Mouse (Mus musculus): ENCODE results near the gene Hspa8.
"Not testable (repeated sequence)": the region's sequence is repeated elsewhere in the genome, so short reads cannot be mapped to it uniquely, and the experiment has no call there.

The Hspa8 gene

GRCm38 (mm10) chr9:40800675-40801612, at the start of gene Hspa8:
Gene Hspa8 (plus strand): TSS chr9:40800984.
- peak; percentile 99 for DNase-seq (ENCODE audit: extremely low read depth, insufficient read length, low spot score)

- DNase-seq (ENCODE audit: extremely low read depth, insufficient read length, low spot score): no peak
These were observed 49.0 kb upstream of the Hspa8 start for GRCm38 (mm10) chr9:40751749-40752148.

GRCm38 (mm10) chr9:40756401-40756800, 44.4 kb upstream of the Hspa8 start:
- DNase-seq (ENCODE audit: extremely low read depth, insufficient read length, low spot score): peak; percentile 34

GRCm38 (mm10) chr9:40757105-40757626, 43.6 kb upstream of the Hspa8 start:
- peak; percentile 49 for DNase-seq (ENCODE audit: extremely low read depth, insufficient read length, low spot score)

GRCm38 (mm10) chr9:40757685-40758270, 43.0 kb upstream of the Hspa8 start:
- DNase-seq (ENCODE audit: extremely low read depth, insufficient read length, low spot score): peak; percentile 82

GRCm38 (mm10) chr9:40762354-40762753, 38.4 kb upstream of the Hspa8 start:
- no peak for DNase-seq (ENCODE audit: extremely low read depth, insufficient read length, low spot score)

GRCm38 (mm10) chr9:40764887-40765580, 35.8 kb upstream of the Hspa8 start:
- peak; percentile 56 for DNase-seq (ENCODE audit: extremely low read depth, insufficient read length, low spot score)

GRCm38 (mm10) chr9:40765581-40765940, 35.2 kb upstream of the Hspa8 start:
- peak; percentile 59 for DNase-seq (ENCODE audit: extremely low read depth, insufficient read length, low spot score)

- DNase-seq (ENCODE audit: extremely low read depth, insufficient read length, low spot score): no peak
These were observed 34.7 kb upstream of the Hspa8 start for GRCm38 (mm10) chr9:40766058-40766605.

GRCm38 (mm10) chr9:40767946-40768345, 32.8 kb upstream of the Hspa8 start:
- peak; percentile 35 for DNase-seq (ENCODE audit: extremely low read depth, insufficient read length, low spot score)

GRCm38 (mm10) chr9:40772246-40772645, 28.5 kb upstream of the Hspa8 start:
- DNase-seq (ENCODE audit: extremely low read depth, insufficient read length, low spot score): no peak

GRCm38 (mm10) chr9:40773142-40773541, 27.6 kb upstream of the Hspa8 start:
- not testable (repeated sequence) for DNase-seq (ENCODE audit: extremely low read depth, insufficient read length, low spot score)

GRCm38 (mm10) chr9:40773869-40774268, 26.9 kb upstream of the Hspa8 start:
- no peak for DNase-seq (ENCODE audit: extremely low read depth, insufficient read length, low spot score)

GRCm38 (mm10) chr9:40776044-40776443, 24.7 kb upstream of the Hspa8 start:
- no peak for DNase-seq (ENCODE audit: extremely low read depth, insufficient read length, low spot score)

GRCm38 (mm10) chr9:40776459-40777248, 24.1 kb upstream of the Hspa8 start:
- no peak for DNase-seq (ENCODE audit: extremely low read depth, insufficient read length, low spot score)

GRCm38 (mm10) chr9:40780111-40780510, 20.7 kb upstream of the Hspa8 start:
- DNase-seq (ENCODE audit: extremely low read depth, insufficient read length, low spot score): no peak

GRCm38 (mm10) chr9:40780892-40781725, 19.7 kb upstream of the Hspa8 start:
- no peak for DNase-seq (ENCODE audit: extremely low read depth, insufficient read length, low spot score)

- DNase-seq (ENCODE audit: extremely low read depth, insufficient read length, low spot score): no peak
These were observed 18.8 kb upstream of the Hspa8 start for GRCm38 (mm10) chr9:40781726-40782581.

Data from 3134 (cell line).